Mouse (Mus musculus): ENCODE data around the gene Jmjd1c. TPM values are rescaled to one million over a fixed set of nuclear protein-coding genes. Genes with fewer than 3 reads are reported as not detected.
A peak's percentile ranks its signal among the peaks of the same experiment; 100 is the strongest.
"Not testable (repeated sequence)": the region's sequence is repeated elsewhere in the genome, so short reads cannot be mapped to it uniquely, and the experiment has no call there.

Jmjd1c gene
- polyA plus RNA-seq, 1 experiment from 2014 or later: 29.9 TPM

DNA sequence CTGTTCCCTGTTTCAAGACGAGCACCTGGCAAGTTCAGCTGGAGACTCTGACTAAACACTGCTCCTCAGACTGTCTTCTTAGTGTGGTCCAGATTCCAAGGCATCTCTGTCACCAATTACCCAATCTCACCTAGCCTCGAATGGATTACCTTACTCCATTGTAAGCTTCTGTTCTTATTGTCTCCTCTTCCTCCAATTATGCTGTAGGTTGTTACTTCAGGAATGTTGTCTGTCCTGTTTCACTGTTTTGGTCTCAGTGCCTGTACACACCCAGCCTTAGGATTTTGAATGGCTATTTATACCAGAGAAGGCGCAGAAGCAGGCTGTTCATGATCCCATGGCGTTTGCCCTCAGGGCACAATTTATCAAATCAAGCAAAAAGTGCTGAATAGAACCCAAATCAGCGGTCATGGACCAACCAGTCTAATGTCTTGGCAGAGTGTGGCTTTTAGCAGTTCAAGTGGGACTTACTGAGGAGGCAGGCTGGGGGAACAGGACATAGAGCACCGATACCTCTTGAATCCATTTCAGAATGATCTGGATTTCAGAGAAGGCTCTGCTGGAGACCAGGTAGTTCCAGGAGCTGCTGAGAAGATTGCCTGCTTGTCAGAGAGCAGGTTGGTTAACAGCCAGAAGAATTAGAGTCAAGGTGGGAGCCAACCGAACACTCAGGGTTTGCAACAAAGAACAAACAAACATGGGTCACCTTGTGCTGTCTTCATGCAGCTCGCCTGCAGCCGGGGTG, 11.3 kb downstream of the Jmjd1c start:
- H3K36me3 ChIP-seq (ENCODE audit: control insufficient read depth, insufficient read depth): no peaks in the 10 kb centered on the region; the same call in 1 of the 2 replicates
- H3K4me1 ChIP-seq (ENCODE audit: control insufficient read depth, insufficient read depth, low read length): peaks cover 79% of the 10 kb centered on the region
- H3K27ac ChIP-seq (ENCODE audit: low read length): no peak overlapping the region
- H3K9me3 ChIP-seq (replicated peaks; ENCODE audit: control insufficient read depth, low read length): no peaks in the 10 kb centered on the region
- no peak overlapping the region for H3K9ac ChIP-seq (ENCODE audit: low read length)
- no peak overlapping the region for H3K4me2 ChIP-seq (ENCODE audit: low read depth, low read length)
- no peak for ATAC-seq (replicated peaks; ENCODE audit: extremely low read depth, insufficient read depth, low FRiP score)
- H3K4me3 ChIP-seq (ENCODE audit: low read length): no peak overlapping the region
- 65% methylated on average over 9 of the region's 9 CpGs for WGBS
- no peaks in the 10 kb centered on the region for H3K27me3 ChIP-seq (ENCODE audit: control insufficient read depth, insufficient read depth, low read length)

DNA sequence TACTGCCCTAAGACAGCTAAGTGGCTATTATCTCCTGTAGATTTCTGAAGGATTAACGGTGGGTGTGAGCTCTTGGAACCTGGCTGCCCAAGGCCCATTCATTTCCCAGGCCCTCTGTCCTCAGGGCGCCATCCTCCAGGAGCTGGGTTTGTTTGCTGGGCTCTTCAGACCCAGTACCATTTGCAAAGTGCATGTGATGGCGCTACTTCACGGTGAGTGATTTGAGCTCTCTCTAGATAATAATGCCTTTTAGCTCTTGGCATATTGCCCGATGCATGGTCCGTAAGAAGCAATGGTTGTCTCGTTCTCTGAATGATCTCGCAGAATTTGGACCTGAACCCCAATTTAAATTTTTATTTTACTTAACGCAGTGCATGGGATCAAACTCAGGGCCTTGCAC, 12.2 kb downstream of the Jmjd1c start:
- H3K4me1 ChIP-seq (ENCODE audit: control insufficient read depth, insufficient read depth, low read length): peaks cover 72% of the 10 kb centered on the region
- no peak overlapping the region for H3K27ac ChIP-seq (ENCODE audit: low read length)
- no peak overlapping the region for H3K4me2 ChIP-seq (ENCODE audit: low read depth, low read length)

DNA sequence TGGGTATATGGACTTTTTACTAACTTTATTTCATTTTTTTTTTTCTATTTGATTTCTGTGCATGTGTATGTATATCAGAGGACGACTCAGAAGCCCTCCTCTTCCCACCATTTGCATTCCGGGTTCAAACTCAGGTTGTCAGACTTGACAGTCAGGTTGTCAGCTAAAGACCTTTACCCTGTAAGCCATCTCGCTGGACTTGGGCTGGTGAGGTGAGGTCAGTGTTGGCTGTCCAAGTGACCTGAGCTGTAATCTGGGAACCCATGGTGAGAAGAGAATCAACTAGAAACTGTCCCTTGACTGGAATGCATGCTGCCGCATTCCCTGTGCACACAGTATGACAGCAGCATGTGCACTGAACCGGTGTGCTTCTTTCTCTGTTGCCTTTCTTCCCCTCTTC, 13.7 kb downstream of the Jmjd1c start:
- H3K4me2 ChIP-seq (ENCODE audit: low read depth, low read length): no peak overlapping the region
- no peak overlapping the region for H3K4me3 ChIP-seq (ENCODE audit: low read length)
- H3K4me1 ChIP-seq (ENCODE audit: control insufficient read depth, insufficient read depth, low read length): peaks cover 57% of the 10 kb centered on the region
- no peaks in the 10 kb centered on the region; the same call in 1 of the 2 replicates for H3K9me3 ChIP-seq (replicated peaks; ENCODE audit: control insufficient read depth, low read length)
- no peaks in the 10 kb centered on the region; the same call in 1 of the 2 replicates for H3K36me3 ChIP-seq (ENCODE audit: control insufficient read depth, insufficient read depth)
- ATAC-seq (replicated peaks; ENCODE audit: extremely low read depth, insufficient read depth, low FRiP score): no peak
- H3K9ac ChIP-seq (ENCODE audit: low read length): no peak overlapping the region
- H3K27me3 ChIP-seq (ENCODE audit: control insufficient read depth, insufficient read depth, low read length): no peaks in the 10 kb centered on the region
- no peak overlapping the region for H3K27ac ChIP-seq (ENCODE audit: low read length)
- WGBS: 82% methylated on average over 5 of the region's 5 CpGs

More for the DNA sequence above, 12.2 kb downstream of the Jmjd1c start:
- H3K4me3 ChIP-seq (ENCODE audit: low read length): no peak overlapping the region
- WGBS: 53% methylated on average over 9 of the region's 9 CpGs
- ATAC-seq (replicated peaks; ENCODE audit: extremely low read depth, insufficient read depth, low FRiP score): no peak
- H3K36me3 ChIP-seq (ENCODE audit: control insufficient read depth, insufficient read depth): no peaks in the 10 kb centered on the region; the same call in 1 of the 2 replicates
- H3K9me3 ChIP-seq (replicated peaks; ENCODE audit: control insufficient read depth, low read length): no peaks in the 10 kb centered on the region
- no peaks in the 10 kb centered on the region for H3K27me3 ChIP-seq (ENCODE audit: control insufficient read depth, insufficient read depth, low read length)
- H3K9ac ChIP-seq (ENCODE audit: low read length): no peak overlapping the region

DNA sequence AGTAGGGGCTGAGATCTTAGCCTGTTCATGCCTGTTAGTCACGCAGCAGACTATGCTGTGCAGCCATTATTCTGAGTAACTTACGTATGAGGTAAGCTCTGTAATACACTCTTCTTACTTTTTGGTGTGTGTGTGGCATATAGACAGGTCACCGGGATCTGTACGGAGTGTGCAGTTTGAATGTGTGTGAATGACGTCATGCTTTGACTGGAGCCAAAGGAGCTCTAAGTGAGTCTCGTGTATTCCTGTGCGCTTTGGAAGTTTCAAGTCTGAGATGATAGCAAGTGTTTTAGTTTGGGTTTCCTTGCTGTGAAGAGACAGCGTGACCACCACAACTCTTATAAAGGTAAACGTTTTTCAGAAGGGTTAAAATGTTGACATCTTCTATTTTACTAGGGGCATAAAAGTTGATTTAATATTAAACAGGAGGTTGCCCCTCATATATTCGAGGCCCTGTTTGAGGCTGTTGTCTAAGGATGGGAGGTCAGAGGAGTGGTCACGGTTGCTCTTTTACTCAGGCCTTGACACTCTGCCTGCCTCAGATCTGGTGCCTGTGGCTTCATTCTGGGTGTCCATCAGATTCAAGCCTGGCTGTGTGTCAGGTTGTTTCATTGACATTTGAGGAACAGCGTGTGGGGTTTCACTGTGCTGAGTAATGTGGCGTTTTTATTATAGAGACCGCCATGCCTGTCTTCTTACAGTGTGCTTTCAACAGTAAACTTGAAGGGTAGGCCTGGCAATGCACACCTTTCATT, 15.3 kb downstream of the Jmjd1c start:
- Histone ChIP-seq H3K4me1 (ENCODE audit: control insufficient read depth, insufficient read depth, low read length) (peaks cover 54% of the 10 kb centered on the region), H3K27ac (ENCODE audit: low read length) (0 out of 2 replicates have a peak overlapping the region, but pooled peaks have one; percentile 39), H3K9me3 (replicated peaks; ENCODE audit: control insufficient read depth, low read length) (no peaks in the 10 kb centered on the region; the same call in 1 of the 2 replicates), H3K4me3 (ENCODE audit: low read length) (no peak overlapping the region), H3K4me2 (ENCODE audit: low read depth, low read length) (no peak overlapping the region), H3K27me3 (ENCODE audit: control insufficient read depth, insufficient read depth, low read length) (no peaks in the 10 kb centered on the region), H3K36me3 (ENCODE audit: control insufficient read depth, insufficient read depth) (no peaks in the 10 kb centered on the region; the same call in 1 of the 2 replicates), H3K9ac (ENCODE audit: low read length) (no peak overlapping the region)
- ATAC-seq (replicated peaks; ENCODE audit: extremely low read depth, insufficient read depth, low FRiP score): no peak
- 64% methylated on average over 14 of the region's 14 CpGs for WGBS

DNA sequence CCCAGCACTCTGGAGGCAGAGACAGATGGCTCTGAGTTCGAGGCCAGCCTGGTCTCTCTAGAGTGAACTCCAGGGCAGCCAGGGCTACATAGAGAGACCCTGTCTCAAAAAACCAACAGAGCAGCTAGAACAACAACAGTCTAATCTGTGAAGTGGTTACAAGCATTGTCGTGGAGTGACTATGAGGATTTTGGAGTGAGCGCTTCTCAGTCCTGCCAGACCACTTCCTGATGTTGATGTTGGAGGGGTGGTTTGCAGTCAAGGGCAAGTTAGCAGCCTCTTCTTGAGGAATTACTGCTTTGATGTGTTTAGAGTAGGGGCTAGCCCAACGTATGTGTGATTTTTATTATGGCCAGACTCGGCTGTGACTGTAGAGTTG, 15.9 kb downstream of the Jmjd1c start:
- H3K4me2 ChIP-seq (ENCODE audit: low read depth, low read length): no peak overlapping the region
- no peaks in the 10 kb centered on the region; the same call in 1 of the 2 replicates for H3K36me3 ChIP-seq (ENCODE audit: control insufficient read depth, insufficient read depth)
- H3K4me1 ChIP-seq (ENCODE audit: control insufficient read depth, insufficient read depth, low read length): peaks cover 54% of the 10 kb centered on the region
- no peaks in the 10 kb centered on the region; the same call in 1 of the 2 replicates for H3K9me3 ChIP-seq (replicated peaks; ENCODE audit: control insufficient read depth, low read length)
- no peak overlapping the region for H3K9ac ChIP-seq (ENCODE audit: low read length)
- no peak for ATAC-seq (replicated peaks; ENCODE audit: extremely low read depth, insufficient read depth, low FRiP score)
- no peak overlapping the region for H3K27ac ChIP-seq (ENCODE audit: low read length)
- no peaks in the 10 kb centered on the region for H3K27me3 ChIP-seq (ENCODE audit: control insufficient read depth, insufficient read depth, low read length)
- no peak overlapping the region for H3K4me3 ChIP-seq (ENCODE audit: low read length)
- 58% methylated on average over 5 of the region's 5 CpGs for WGBS

DNA sequence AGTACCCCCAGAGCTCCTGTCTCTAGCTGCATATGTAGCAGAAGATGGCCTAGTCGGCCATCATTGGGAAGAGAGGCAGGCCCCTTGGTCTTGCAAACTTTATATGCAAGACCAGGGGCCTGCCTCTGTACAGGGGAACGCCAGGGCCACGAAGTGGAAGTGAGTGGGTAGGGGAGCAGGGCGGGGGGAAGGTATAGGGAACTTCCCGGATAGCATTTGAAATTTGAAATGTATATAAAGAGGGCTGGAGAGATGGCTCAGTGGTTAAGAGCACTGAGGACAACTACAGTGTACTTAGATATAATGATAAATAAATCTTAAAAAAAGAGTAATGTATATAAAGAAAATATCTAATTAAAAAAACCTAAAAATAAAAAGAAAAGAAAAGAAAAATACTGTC, 17.0 kb downstream of the Jmjd1c start:
- 89% methylated on average over 5 of the region's 5 CpGs for WGBS
- H3K9ac ChIP-seq (ENCODE audit: low read length); H3K36me3 ChIP-seq (ENCODE audit: control insufficient read depth, insufficient read depth); H3K4me2 ChIP-seq (ENCODE audit: low read depth, low read length); H3K27me3 ChIP-seq (ENCODE audit: control insufficient read depth, insufficient read depth, low read length); H3K27ac ChIP-seq (ENCODE audit: low read length); ATAC-seq (replicated peaks; ENCODE audit: extremely low read depth, insufficient read depth, low FRiP score); H3K4me3 ChIP-seq (ENCODE audit: low read length); H3K9me3 ChIP-seq (replicated peaks; ENCODE audit: control insufficient read depth, low read length): not testable (repeated sequence)
- peaks cover 50% of the 10 kb centered on the region for H3K4me1 ChIP-seq (ENCODE audit: control insufficient read depth, insufficient read depth, low read length)

DNA sequence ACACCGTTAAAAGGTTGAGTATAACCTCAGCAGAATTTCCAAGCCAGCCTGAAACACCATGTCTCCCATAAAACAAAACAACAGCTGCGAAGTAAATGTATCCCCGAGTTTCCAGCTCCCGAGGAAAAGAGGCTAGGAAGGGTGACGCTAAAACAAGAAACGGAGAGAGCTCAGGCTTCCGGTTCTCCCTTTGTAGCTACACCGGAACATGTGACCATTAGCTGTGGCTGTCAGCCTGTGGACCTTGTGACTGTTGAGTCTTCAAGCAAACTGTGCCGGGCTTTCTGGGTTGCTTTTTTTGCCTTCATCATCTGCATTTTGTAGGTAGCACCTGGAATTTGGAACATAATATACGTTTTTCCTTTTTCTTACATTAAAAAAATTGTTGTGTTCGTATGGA, 17.9 kb downstream of the Jmjd1c start:
- no peak for ATAC-seq (replicated peaks; ENCODE audit: extremely low read depth, insufficient read depth, low FRiP score)
- Histone ChIP-seq H3K36me3 (ENCODE audit: control insufficient read depth, insufficient read depth) (no peaks in the 10 kb centered on the region; the same call in 1 of the 2 replicates), H3K27ac (ENCODE audit: low read length) (no peak overlapping the region), H3K9me3 (replicated peaks; ENCODE audit: control insufficient read depth, low read length) (no peaks in the 10 kb centered on the region; the same call in 1 of the 2 replicates), H3K4me3 (ENCODE audit: low read length) (no peak overlapping the region), H3K9ac (ENCODE audit: low read length) (no peak overlapping the region), H3K4me2 (ENCODE audit: low read depth, low read length) (no peak overlapping the region), H3K27me3 (ENCODE audit: control insufficient read depth, insufficient read depth, low read length) (no peaks in the 10 kb centered on the region), H3K4me1 (ENCODE audit: control insufficient read depth, insufficient read depth, low read length) (peaks cover 46% of the 10 kb centered on the region)
- WGBS: 86% methylated on average over 11 of the region's 11 CpGs

DNA sequence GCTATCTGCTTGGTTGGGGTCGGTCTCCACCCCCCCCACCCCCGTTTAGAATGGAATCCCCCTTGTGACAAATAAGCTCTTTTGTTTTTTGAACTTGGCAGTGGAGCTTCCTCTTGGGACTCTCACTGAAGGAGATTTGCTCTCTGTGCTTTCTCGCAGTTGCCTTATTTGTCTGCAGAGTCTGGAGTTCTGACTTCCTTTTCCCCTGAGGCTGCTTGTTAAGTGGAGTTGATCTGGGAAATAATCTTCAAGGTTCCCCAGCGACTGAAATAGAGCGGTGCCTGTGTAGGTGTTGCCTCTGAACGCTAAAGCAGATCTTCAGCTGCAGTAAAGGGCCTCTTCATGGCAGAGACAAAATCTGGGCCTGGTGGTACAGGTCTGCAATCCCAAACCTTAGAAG, 19.2 kb downstream of the Jmjd1c start:
- H3K36me3 ChIP-seq (ENCODE audit: control insufficient read depth, insufficient read depth): no peaks in the 10 kb centered on the region
- no peak overlapping the region for H3K4me3 ChIP-seq (ENCODE audit: low read length)
- peak overlapping the region; percentile 87 for H3K27ac ChIP-seq (ENCODE audit: low read length)
- H3K27me3 ChIP-seq (ENCODE audit: control insufficient read depth, insufficient read depth, low read length): no peaks in the 10 kb centered on the region
- ATAC-seq (replicated peaks; ENCODE audit: extremely low read depth, insufficient read depth, low FRiP score): no peak
- H3K4me1 ChIP-seq (ENCODE audit: control insufficient read depth, insufficient read depth, low read length): peaks cover 57% of the 10 kb centered on the region
- no peaks in the 10 kb centered on the region; the same call in 1 of the 2 replicates for H3K9me3 ChIP-seq (replicated peaks; ENCODE audit: control insufficient read depth, low read length)
- H3K9ac ChIP-seq (ENCODE audit: low read length): no peak overlapping the region; the same call in 1 of the 2 replicates
- WGBS: 16% methylated on average over 6 of the region's 6 CpGs
- peak overlapping the region; percentile 34; the same call in 1 of the 2 replicates for H3K4me2 ChIP-seq (ENCODE audit: low read depth, low read length)

DNA sequence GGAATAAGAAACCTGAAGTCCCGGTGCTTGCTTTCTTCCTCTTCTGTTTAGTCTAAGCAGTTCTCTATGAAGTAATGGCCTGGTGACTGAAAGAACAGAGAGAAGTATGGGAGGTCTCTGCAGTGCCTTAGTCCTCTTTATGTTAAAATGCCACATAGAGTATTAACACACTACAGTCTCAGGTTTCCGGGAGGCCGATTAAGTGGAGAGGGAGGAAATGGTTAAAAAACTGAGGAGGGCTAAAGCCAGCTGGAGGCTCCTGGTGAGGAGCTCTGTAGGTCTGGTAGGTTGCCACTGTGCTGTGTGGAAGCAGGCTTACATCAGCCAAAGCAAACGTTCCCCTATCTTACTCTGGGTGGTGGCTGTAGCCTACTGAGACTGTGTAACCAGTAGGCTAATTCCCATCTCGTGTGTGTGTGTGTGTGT, 19.8 kb downstream of the Jmjd1c start:
- H3K27me3 ChIP-seq (ENCODE audit: control insufficient read depth, insufficient read depth, low read length): no peaks in the 10 kb centered on the region
- no peak overlapping the region for H3K4me3 ChIP-seq (ENCODE audit: low read length)
- H3K9me3 ChIP-seq (replicated peaks; ENCODE audit: control insufficient read depth, low read length): no peaks in the 10 kb centered on the region; the same call in 1 of the 2 replicates
- peak overlapping the region; percentile 34; the same call in 1 of the 2 replicates for H3K4me2 ChIP-seq (ENCODE audit: low read depth, low read length)
- WGBS: 19% methylated on average over 5 of the region's 5 CpGs
- H3K4me1 ChIP-seq (ENCODE audit: control insufficient read depth, insufficient read depth, low read length): peaks cover 57% of the 10 kb centered on the region
- no peak overlapping the region for H3K9ac ChIP-seq (ENCODE audit: low read length)
- ATAC-seq (replicated peaks; ENCODE audit: extremely low read depth, insufficient read depth, low FRiP score): peak; percentile 64; the same call in 1 of the 2 replicates
- peak overlapping the region; percentile 87 for H3K27ac ChIP-seq (ENCODE audit: low read length)
- H3K36me3 ChIP-seq (ENCODE audit: control insufficient read depth, insufficient read depth): no peaks in the 10 kb centered on the region

Data from heart, embryonic 16.5 days (tissue).